Mouse (Mus musculus) hindbrain, embryonic 15.5 days (tissue): ENCODE data around the gene Skiv2l. TPM values are rescaled to one million over a fixed set of nuclear protein-coding genes. Genes with fewer than 3 reads are reported as not detected.
"Not testable (repeated sequence)": the region's sequence is repeated elsewhere in the genome, so short reads cannot be mapped to it uniquely, and the experiment has no call there.

Experiments used
- ATAC-seq: fragments of 200-750 bp; cut with Nextera tagmentation; 2 replicates; pipeline ENCODE4 v1.8.0; 2017; ENCODE audit warnings: low read depth, moderate number of reproducible peaks, moderate TSS enrichment; ENCODE audit not compliant: low FRiP score
- H3K27ac ChIP-seq: fragments of 300-500 bp; sonication (generic); replicated peaks from 2 replicates; pipeline ENCODE4 v1.5.1; 2015; ENCODE audit warnings: mild to moderate bottlenecking, inconsistent platforms
- H3K27me3 ChIP-seq: fragments of 300-500 bp; sonication (generic); 2 replicates; pipeline ENCODE4 v1.6.1; 2015; ENCODE audit warnings: control low read depth, inconsistent platforms
- H3K36me3 ChIP-seq: fragments of 300-500 bp; sonication (generic); 2 replicates; pipeline ENCODE4 v1.6.1; 2015; ENCODE audit warnings: control low read depth, inconsistent platforms
- H3K4me1 ChIP-seq: fragments of 300-500 bp; sonication (generic); replicated peaks from 2 replicates; pipeline ENCODE4 v1.6.1; 2015; ENCODE audit warnings: control low read depth, inconsistent platforms
- H3K4me2 ChIP-seq: fragments of 300-500 bp; sonication (generic); 2 replicates; pipeline ENCODE4 v1.6.1; 2015; ENCODE audit warnings: moderate library complexity, mild to moderate bottlenecking, inconsistent platforms
- H3K4me3 ChIP-seq: fragments of 300-500 bp; sonication (generic); 2 replicates; pipeline ENCODE4 v1.5.1; 2015; ENCODE audit warnings: mild to moderate bottlenecking, inconsistent platforms
- H3K9ac ChIP-seq: fragments of 300-500 bp; sonication (generic); 2 replicates; pipeline ENCODE4 v1.6.1; 2015; ENCODE audit warnings: inconsistent platforms
- H3K9me3 ChIP-seq: fragments of 300-500 bp; sonication (generic); 2 replicates; pipeline ENCODE4 v1.6.1; 2016; ENCODE audit warnings: control low read depth, inconsistent platforms
- WGBS: fragments of 180-500 bp; shearing (Covaris S2); methylation state at CpG from one replicate; pipeline ENCODE4 v1.1.7; 2015; 5-methylcytosine and 5-hydroxymethylcytosine counted together
- polyA plus RNA-seq: library from polyadenylated mRNA; unstranded; fragments of >200 nt; fragmentation: Nextera tagmentation; extraction: Ambion mirVana; gene quantifications from 2 replicates; pipeline ENCODE4 v1.2.1, GENCODE M21; 2015

Gene Skiv2l
- polyA plus RNA-seq, 1 experiment from 2014 or later: 63.4 TPM

- peak overlapping the region; percentile 81 for H3K27ac ChIP-seq
- H3K27me3 ChIP-seq: no peaks in the 10 kb centered on the region
- H3K4me1 ChIP-seq: peaks cover 31% of the 10 kb centered on the region
- H3K9ac ChIP-seq: peak overlapping the region; percentile 68
- peaks cover 47% of the 10 kb centered on the region for H3K36me3 ChIP-seq
- H3K9me3 ChIP-seq: no peaks in the 10 kb centered on the region
- peak; percentile 7 for ATAC-seq
- peak overlapping the region; percentile 98 for H3K4me2 ChIP-seq
- H3K4me3 ChIP-seq: peak overlapping the region; percentile 80
- WGBS: 39% methylated on average over 43 of the region's 43 CpGs
Observed at GRCm38 (mm10) chr17:34837464-34838324, 12.3 kb downstream of the Skiv2l start.

DNA sequence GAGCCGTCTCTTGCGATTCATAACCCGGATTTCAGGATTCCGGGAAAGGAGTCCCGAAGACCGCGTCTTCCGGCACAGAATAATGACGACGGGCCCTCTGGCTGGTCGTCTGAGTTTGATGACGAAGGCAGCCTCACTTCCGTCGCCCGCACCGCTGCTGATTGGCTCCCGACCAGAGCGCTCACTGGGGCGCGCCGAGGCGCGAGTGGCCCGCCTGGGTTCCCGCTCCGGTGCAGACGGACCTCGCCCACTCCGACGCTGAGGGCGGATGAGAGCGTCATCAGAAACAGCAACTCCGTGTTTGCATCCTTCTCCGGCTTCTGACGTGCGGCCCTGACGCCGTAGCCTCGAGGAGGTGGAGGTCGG is 13.2 kb downstream of the Skiv2l start, which contains the start of the genes Stk19 and Dxo:
Gene Stk19 (minus strand): TSS at position 90 of the 366 bp plus-strand sequence.
Gene Dxo (plus strand): TSS at position 164 of the 366 bp plus-strand sequence.
- peak within 1 kb of the TSS; percentile 80 for H3K4me3 ChIP-seq
- H3K9ac ChIP-seq: peak within 1 kb of the TSS; percentile 68
- peaks cover 45% of the 10 kb centered on the region for H3K36me3 ChIP-seq
- no peaks in the 10 kb centered on the region for H3K9me3 ChIP-seq
- H3K27ac ChIP-seq: peak within 1 kb of the TSS; percentile 81
- peak within 1 kb of the TSS; percentile 98 for H3K4me2 ChIP-seq
- peaks cover 31% of the 10 kb centered on the region for H3K4me1 ChIP-seq
- WGBS: under 1% methylated on average over 40 of the region's 40 CpGs
- H3K27me3 ChIP-seq: no peaks in the 10 kb centered on the region
- ATAC-seq: peak; percentile 92

- Histone ChIP-seq H3K4me2 (peak overlapping the region; percentile 98), H3K27ac (peak overlapping the region; percentile 81), H3K4me1 (peaks cover 31% of the 10 kb centered on the region), H3K27me3 (no peaks in the 10 kb centered on the region), H3K36me3 (peaks cover 41% of the 10 kb centered on the region), H3K4me3 (peak overlapping the region; percentile 80), H3K9me3 (no peaks in the 10 kb centered on the region), H3K9ac (peak overlapping the region; percentile 68)
- ATAC-seq: peak; percentile 86
- WGBS: 3% methylated on average over 43 of the region's 48 CpGs
Observed at GRCm38 (mm10) chr17:34836155-34836855, 13.7 kb downstream of the Skiv2l start.

- H3K27me3 ChIP-seq, ATAC-seq, H3K4me2 ChIP-seq, H3K27ac ChIP-seq, H3K9ac ChIP-seq, H3K9me3 ChIP-seq, H3K4me3 ChIP-seq: not testable (repeated sequence)
- peaks cover 10% of the 10 kb centered on the region for H3K4me1 ChIP-seq
- WGBS: 97% methylated on average over 1 of the region's 1 CpGs
- peaks cover 58% of the 10 kb centered on the region for H3K36me3 ChIP-seq
Observed at GRCm38 (mm10) chr17:34830776-34831175, 19.2 kb downstream of the Skiv2l start.

DNA sequence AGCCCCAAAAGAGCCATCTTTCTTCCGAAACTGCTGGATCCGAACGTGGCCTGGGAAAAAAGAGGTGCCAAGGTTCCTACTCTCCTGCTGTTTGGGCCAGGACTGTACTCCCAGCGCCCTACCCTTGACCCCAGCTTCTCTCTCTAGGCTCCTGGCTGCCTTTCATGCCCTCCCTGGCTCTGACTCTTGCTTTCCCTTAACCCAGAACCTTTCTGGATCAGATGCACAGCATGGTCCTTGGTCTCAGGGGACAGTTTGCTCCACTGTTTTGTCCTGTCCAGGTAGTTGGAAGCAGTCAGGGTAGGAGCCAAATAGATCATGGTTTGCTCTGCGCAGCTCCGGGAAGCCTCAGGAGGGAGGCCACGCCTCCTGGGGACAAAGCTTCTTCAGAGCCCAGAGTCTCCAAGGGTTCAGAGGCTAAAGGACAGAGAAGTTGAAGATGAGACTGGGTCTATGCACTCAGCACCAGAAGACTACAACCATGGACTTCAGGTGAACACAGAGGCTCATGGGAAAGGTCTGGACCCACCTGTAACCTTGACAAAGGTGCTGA is 35.1 kb downstream of the Skiv2l start:
- no peaks in the 10 kb centered on the region for H3K36me3 ChIP-seq
- H3K27me3 ChIP-seq: no peaks in the 10 kb centered on the region
- 82% methylated on average over 7 of the region's 7 CpGs for WGBS
- H3K27ac ChIP-seq: no peak overlapping the region
- H3K4me1 ChIP-seq: no peaks in the 10 kb centered on the region
- H3K4me3 ChIP-seq: no peak overlapping the region
- H3K9me3 ChIP-seq: no peaks in the 10 kb centered on the region
- H3K4me2 ChIP-seq: no peak overlapping the region
- no peak for ATAC-seq
- no peak overlapping the region for H3K9ac ChIP-seq

DNA sequence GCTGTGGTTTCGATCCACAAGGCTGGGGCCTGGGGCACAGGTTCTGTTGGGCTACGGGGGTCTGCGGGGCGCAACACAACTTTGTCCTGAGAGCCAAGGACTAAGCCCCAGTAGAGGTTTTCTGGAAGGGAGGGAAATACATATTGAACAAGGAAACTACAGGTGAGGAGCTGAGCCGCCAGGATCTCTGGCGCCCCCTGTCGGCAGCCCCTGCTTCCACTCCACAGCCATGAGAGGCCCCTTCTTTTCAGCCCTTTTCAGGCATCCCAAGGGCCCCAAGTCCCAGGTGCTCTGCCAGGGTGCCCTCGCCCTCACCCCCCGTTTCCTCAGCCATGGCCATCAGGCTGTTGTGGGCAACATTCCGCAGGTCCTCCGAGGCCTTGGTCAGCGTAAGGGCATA is 36.3 kb downstream of the Skiv2l start:
- not testable (repeated sequence) for H3K9ac ChIP-seq, H3K4me1 ChIP-seq, H3K4me3 ChIP-seq, ATAC-seq, H3K27me3 ChIP-seq, H3K4me2 ChIP-seq, H3K27ac ChIP-seq, H3K36me3 ChIP-seq, H3K9me3 ChIP-seq
- WGBS: 62% methylated on average over 12 of the region's 12 CpGs

DNA sequence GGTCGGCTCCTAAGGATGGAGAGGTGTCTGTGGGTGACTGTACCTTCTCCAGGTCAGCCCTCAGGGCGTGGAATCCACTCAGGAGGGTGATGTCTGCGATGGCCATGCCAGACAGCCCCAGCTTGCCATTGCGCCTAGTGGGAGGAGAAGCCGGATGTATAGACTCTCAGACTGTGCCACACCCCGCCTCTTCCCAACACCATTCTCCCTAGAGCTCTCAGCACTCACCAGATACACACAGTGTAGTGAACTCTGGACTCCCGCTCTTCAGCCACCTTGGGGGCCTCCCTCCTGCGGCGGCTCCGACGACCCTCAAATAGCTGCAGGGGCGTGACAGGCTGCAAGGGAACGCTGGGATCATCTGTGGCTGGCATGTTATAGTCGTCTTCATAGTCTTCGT is 38.7 kb downstream of the Skiv2l start:
- H3K4me1 ChIP-seq: no peaks in the 10 kb centered on the region
- no peak overlapping the region for H3K4me2 ChIP-seq
- no peak for ATAC-seq
- H3K4me3 ChIP-seq: no peak overlapping the region
- no peaks in the 10 kb centered on the region for H3K9me3 ChIP-seq
- H3K27ac ChIP-seq: no peak overlapping the region
- no peak overlapping the region for H3K9ac ChIP-seq
- H3K36me3 ChIP-seq: no peaks in the 10 kb centered on the region
- 77% methylated on average over 15 of the region's 15 CpGs for WGBS
- no peaks in the 10 kb centered on the region for H3K27me3 ChIP-seq

DNA sequence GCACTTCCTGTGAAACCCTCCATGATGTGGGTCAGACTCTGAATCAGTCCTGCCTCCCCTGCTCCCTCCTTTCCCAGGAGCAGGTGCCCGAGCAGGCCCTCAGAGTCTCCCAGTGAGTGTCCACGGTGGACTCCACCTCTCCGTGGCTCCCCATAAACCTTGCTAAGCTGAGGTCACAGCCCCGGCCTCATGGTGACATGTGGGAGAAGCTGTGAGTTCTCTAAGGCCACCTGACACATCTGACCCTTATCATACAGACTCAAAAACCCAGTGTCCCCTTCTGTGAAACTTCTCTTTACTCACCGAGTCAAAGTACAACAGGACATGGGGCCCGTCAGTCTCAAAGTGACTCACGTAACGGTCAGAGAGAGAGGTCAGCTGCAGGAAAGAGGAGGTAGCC is 39.2 kb downstream of the Skiv2l start:
- ATAC-seq, H3K9ac ChIP-seq, H3K27ac ChIP-seq, H3K9me3 ChIP-seq, H3K4me3 ChIP-seq, H3K4me2 ChIP-seq, H3K4me1 ChIP-seq, H3K27me3 ChIP-seq, H3K36me3 ChIP-seq: not testable (repeated sequence)
- 87% methylated on average over 8 of the region's 8 CpGs for WGBS

GRCm38 (mm10) chr17:34810411-34810810 is 39.6 kb downstream of the Skiv2l start:
- H3K27ac ChIP-seq, H3K4me3 ChIP-seq, H3K9me3 ChIP-seq, H3K4me1 ChIP-seq, H3K4me2 ChIP-seq, H3K9ac ChIP-seq, H3K36me3 ChIP-seq, H3K27me3 ChIP-seq, ATAC-seq: not testable (repeated sequence)
- 80% methylated on average over 5 of the region's 5 CpGs for WGBS

- WGBS: 90% methylated on average over 6 of the region's 6 CpGs
- Histone ChIP-seq H3K4me1 (no peaks in the 10 kb centered on the region), H3K36me3 (no peaks in the 10 kb centered on the region), H3K4me2 (no peak overlapping the region), H3K27ac (no peak overlapping the region), H3K9ac (no peak overlapping the region), H3K9me3 (no peaks in the 10 kb centered on the region; the same call in 1 of the 2 replicates), H3K4me3 (no peak overlapping the region), H3K27me3 (no peaks in the 10 kb centered on the region)
- no peak for ATAC-seq
Observed at GRCm38 (mm10) chr17:34808599-34809205, 41.3 kb downstream of the Skiv2l start.

DNA sequence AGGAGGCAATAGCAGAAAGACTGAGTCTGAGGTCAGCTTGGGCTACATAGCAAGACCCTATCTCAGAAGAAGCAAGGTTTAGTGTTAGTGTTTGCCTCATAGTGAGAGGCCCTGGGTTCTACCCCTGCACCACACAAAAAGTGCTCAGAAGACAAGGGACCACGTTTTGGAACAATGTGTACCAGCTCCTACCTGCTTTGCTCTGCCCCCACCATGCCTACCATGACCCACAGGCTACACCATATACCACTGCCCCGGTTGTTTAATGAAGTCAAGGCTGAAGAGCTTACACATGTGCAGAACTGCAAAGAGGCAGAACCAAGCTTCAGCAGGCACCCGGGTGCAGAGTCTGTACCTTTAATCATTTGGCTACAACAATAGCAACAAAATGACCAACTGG is 42.8 kb downstream of the Skiv2l start:
- H3K27ac ChIP-seq: no peak overlapping the region
- no peak for ATAC-seq
- H3K9ac ChIP-seq: no peak overlapping the region
- H3K27me3 ChIP-seq: no peaks in the 10 kb centered on the region
- H3K4me1 ChIP-seq: no peaks in the 10 kb centered on the region
- H3K4me3 ChIP-seq: no peak overlapping the region
- no peaks in the 10 kb centered on the region; the same call in 1 of the 2 replicates for H3K9me3 ChIP-seq
- no peaks in the 10 kb centered on the region for H3K36me3 ChIP-seq
- no peak overlapping the region for H3K4me2 ChIP-seq
- 68% methylated on average over 3 of the region's 3 CpGs for WGBS
